In genomic region chr14:111620821-111621220, GRCm38 (mm10) we compare ENCODE assay signal across 17 mouse cellular contexts. TPM values are rescaled to one million over a fixed set of nuclear protein-coding genes. Genes with fewer than 3 reads are reported as not detected.
DNase-seq lines count a peak whose midpoint lies in the region; ATAC-seq and TF ChIP-seq lines count a peak whose summit lies in the region.
"Had no signal": no experiment of that assay in that cellular context is flagged by ENCODE, and none has a peak within 500 bp of the region (broad histone marks: within the 10 kb centered on the region; RNA-seq: fewer than 3 reads in every experiment).

No protein-coding gene starts in this region.

- no peak for ATAC-seq in megakaryocyte, adult 5-6 weeks (ENCODE audit: poor library complexity, severe bottlenecking)
- no peak for ATAC-seq in monocyte, adult 5-6 weeks (replicated peaks; ENCODE audit: insufficient number of reproducible peaks, low FRiP score, low TSS enrichment, poor library complexity, severe bottlenecking)
- ATAC-seq: forebrain, embryonic 15.5 days; hindbrain, embryonic 16.5 days had no signal

- peak overlapping the region; percentile 70 for H3K27ac ChIP-seq in layer of hippocampus, adult 2 months
- H3K27ac ChIP-seq: embryonic facial prominence, embryonic 12.5 days; forebrain, embryonic 15.5 days; heart, embryonic 13.5 days had no signal

- no peak overlapping the region for H3K4me3 ChIP-seq in layer of hippocampus, adult 2 months
- H3K4me3 ChIP-seq: embryonic facial prominence, embryonic 12.5 days; forebrain, embryonic 15.5 days; heart, embryonic 13.5 days had no signal

- DNase-seq in layer of hippocampus, adult 18-20 months (ENCODE audit: low spot score in 2 of 2): peak; percentile 28 to 76
- DNase-seq in layer of hippocampus, postnatal 10 days (ENCODE audit: low spot score in 2 of 2): no peak
- DNase-seq in layer of hippocampus, adult 2 months (ENCODE audit: low spot score in 2 of 2): peak; percentile 23 to 65
- DNase-seq in layer of hippocampus, adult 9-11 months: peak; percentile 31
- DNase-seq: adrenal gland, postnatal 10 days; cerebellum, adult 11-12 months; cerebellum, adult 9-10 months; cerebellum, postnatal 25 days; gastrocnemius, postnatal 36 days; heart, adult 11 months; heart, postnatal 36 days had no signal

- no peak for TF ChIP-seq CTCF in layer of hippocampus, adult 2 months (conservative IDR thresholded peaks at IDR 0.05)

RNA-seq across cellular contexts. Expression of gene Slitrk5, which starts 54.1 kb away (rescaled TPM):
- total RNA-seq in layer of hippocampus, adult 18-20 months (2021): 10 to 100 TPM; 90.7 to 97.8 TPM
- total RNA-seq in layer of hippocampus, postnatal 10 days (2021): 10 to 100 TPM; 76.0 to 82.2 TPM
- 100 to 1,000 TPM; 107 to 111 TPM for total RNA-seq in layer of hippocampus, adult 2 months (2021)
- not detected in 2 replicates for total RNA-seq in megakaryocyte, adult 5-6 weeks (2015)
- not detected in 2 replicates for total RNA-seq in megakaryocyte, adult 5-6 weeks (2017)
- total RNA-seq in monocyte, adult 5-6 weeks (2017): not detected in 3 replicates

Comparison
In these comparisons a context has a peak if more than half of its experiments do, and no peak if none do; other contexts are left out.
1. DNase-seq: peak in layer of hippocampus, adult 18-20 months (2 of 2), layer of hippocampus, adult 2 months (2 of 2) and layer of hippocampus, adult 9-11 months (single experiment); none in layer of hippocampus, postnatal 10 days (0 of 2).
2. RNA of gene Slitrk5, which starts 54.1 kb away (total RNA-seq): 107 to 111 TPM in layer of hippocampus, adult 2 months, 90.7 to 97.8 TPM in layer of hippocampus, adult 18-20 months and 76.0 to 82.2 TPM in layer of hippocampus, postnatal 10 days; not detected in megakaryocyte, adult 5-6 weeks and not detected in monocyte, adult 5-6 weeks; every median in the first group is over 10 times any median in the second.